Mouse (Mus musculus): ENCODE results near the gene Xxylt1.

Xxylt1 gene

DNA sequence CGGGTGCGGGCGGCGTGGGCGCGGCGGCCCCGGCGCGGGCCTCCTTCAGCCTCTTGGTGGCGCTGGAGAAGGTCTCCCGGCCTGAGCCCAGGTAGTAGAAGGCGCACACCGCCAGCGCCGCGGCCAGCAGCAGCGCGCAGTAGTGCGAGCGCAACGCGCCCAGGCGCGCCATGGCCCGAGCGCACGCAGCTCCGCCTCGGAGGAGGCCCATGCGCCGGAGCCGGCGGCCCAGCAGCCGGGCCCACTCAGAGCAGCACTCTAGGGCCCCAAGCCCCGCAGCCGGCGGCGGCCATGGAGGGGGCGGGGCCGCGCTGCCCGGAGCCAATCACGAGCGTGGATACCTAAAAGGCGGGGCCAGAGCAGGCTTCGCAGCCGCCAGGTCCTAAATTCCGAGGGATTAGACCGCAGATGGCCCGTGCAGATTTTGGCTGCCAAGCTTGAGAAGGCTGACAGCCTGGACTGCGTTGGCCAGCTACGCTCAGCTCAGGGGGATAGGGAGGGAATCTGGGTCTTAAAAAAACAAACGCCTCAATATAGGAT is at the start of gene Xxylt1:
Xxylt1 (minus strand) TSS at position 308 of the 540 bp plus-strand sequence.
- peak; percentile 95 for DNase-seq

DNA sequence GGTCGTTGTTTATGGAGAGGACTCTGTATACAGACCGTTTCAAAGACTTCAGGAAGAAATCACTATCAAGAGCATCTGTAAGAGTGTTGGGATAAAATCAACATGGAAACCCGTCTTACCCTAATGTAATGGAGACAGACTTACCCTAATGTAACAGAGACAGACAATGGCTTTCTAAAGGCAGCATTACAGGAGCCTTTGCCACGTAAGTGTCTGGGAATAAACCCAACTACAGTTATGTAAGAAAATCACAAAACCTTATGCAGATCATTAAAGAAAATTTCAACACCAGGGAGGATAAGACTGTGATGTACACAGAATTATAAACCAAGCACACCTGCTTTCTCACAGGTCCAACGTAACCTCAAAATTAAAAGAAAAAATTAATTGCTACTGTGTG is 46.9 kb upstream of the Xxylt1 start:
- no peak for DNase-seq

DNA sequence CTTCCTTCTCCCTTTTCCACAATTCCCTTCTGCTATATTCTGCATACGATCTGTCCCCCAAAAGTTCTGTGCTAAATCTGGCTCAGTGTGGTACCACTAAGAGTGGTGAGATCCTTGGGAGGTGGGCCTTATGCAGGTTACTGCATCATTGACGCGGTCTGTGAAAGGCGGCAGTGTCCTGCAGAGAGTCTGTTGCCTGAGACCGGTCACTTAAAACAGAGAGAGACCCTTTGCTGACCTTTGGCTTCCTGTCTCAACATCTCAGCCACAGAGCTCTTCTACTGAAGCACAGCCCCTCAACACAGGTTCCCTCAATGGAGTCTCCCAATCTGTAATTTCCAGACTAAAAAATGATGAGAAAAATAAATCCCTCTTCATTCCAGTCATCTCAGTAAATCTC is 43.8 kb upstream of the Xxylt1 start:
- no peak for DNase-seq

DNA sequence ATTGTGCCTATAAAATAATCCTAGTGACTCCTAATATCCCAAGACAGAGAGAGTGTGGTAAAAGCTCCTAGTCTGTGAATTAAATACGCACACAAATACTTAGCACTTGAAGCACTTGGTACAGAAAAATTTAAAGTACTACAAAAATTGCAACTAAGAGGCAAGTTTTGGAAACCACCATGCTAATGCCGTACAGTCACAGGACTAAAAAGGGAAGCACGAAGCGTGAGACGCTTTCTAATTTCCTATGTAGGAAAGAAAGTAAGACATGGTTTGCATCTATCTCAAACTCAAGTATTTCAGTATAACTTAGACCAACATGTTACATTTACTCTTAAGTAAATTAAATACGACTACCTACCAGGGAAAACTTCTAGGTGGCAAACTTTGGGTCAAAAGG is 40.4 kb upstream of the Xxylt1 start:
- no peak for DNase-seq

DNA sequence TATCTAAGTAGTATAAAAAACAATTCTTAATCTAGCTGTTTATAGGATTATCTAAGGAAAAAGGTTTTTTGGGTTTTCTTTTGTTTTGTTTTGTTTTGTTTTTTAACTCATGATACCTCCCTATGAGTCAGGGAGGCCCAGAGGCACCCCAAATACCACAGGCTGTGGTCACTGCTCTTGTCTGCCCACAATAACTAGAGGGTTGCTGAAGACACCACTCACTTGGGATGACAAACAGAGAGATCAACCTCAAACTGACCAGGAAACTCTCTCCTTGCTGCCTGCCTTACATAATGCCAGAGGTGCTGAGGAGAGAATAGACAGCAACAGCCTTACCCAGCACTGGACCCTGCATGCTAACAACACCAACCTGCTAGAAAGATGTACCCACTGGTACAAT is 32.4 kb upstream of the Xxylt1 start:
- no peak for DNase-seq

DNA sequence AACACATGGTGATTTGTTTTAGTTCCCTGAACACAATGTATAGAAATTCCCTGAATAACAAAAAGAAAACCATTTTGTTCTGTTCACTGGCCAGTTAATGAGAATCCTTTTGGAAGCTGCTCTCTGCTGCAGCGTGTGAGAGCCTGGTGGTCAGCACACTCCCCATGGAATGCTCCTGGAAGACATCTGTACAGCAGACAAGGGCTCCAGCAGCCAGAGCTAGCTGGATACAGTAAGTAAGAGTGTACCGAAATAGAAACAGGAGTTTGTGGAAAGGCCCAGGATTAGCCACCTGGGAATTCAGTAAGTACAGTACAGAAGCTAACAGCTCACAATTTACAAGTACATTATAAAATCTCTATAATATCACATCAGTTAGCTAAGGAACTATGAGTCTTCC is 20.1 kb upstream of the Xxylt1 start:
- DNase-seq, result no peak

DNA sequence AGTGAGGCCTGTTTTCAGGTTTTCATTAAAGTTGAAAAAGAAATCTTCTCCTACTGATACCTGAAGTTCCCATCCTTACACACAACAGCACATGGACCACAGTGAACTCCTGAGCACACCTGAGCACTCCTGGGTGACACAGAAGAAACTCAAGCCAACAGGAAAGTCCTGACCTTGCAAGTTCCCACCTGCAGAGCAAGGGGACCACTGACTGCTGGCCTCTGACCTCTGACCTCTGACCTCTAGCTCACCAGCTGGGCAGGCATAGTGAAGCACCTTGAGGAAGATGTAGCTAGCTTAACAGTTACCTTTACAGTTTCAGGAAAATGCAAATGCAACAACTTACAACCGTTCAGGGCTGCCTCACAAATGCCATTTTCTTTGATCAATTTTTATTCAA is 18.7 kb upstream of the Xxylt1 start:
- DNase-seq, result no peak

DNA sequence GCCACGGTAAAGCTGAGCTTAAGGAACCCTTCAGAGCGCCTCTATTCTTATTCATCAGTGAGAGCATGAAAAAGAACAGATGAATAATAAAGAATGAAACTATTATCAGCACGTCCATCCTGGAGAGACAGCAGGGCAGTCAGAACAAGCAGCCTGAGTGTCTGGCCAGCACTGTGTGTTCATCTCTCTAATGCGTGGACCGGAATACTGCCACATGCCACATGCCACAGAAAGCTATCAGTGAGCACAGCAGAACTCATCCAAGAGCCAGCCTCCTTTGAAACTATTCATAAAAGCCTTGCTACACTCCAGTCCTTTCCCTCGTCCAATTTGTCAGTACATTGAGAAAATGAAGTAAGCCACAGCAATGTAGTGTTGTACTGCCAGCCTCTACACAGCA is 12.8 kb upstream of the Xxylt1 start:
- no peak for DNase-seq

DNA sequence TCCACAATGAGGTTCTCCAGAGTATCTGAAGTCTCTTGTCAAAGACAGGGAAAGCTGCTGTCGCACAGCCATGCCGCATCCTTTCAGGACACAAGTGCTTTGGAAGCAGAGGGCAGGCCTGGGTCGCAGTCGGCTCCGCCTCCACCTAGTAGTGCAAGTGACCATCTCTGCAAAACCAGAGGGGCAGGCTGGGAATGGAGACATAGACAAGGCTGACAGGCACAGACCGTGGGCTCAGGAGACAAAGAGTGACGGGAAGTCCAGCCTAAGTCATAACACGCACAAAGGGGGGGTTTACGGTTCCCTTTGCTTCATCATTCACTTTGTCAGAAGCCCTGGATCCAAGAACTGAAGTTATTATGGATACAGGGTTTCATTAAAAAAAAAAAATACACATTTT is 12.0 kb upstream of the Xxylt1 start:
- DNase-seq, result no peak

DNA sequence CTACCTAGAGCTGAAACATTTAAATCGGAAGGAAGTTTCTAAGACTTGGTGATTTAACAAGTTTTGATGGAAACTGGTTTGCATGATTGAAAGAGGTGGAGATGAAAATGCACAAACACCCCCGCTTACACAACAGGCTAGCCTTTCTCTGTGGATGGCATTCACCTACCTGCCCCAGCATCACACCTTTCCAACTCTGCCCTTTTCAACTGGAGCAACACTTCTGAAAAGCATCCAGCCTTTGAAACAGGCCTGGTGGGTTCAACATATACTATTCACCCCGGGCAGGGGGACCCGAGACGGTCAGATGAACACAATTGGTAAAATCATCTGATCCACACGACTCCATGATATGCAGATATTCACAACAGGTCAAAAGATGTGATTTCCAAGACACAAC is 659 bp upstream of the Xxylt1 start:
- DNase-seq, result no peak

DNA sequence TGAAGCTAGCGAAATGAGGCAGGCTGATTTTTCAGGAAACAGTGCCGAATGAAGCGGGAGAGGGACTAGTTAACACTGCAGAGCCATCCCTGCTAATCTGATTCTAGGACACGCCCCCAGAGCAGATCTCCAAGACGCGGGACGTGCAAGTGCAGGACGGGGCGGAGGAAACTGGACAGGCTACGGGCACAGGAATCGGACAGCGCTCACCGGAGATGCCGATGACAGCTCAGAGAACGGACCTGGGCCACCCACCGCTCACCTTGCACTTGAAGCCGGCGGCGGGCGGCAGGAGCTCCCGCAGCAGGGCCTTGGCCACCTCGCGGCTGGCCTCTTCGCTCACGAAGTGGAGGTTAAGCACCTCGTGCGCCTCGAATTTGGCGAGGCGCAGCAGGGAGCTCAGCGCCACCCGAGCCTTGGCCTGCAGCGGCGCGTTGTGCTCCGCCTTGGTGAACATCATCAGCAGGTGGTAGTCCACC is 620 bp downstream of the Xxylt1 start:
- peak; percentile 78 for DNase-seq

DNA sequence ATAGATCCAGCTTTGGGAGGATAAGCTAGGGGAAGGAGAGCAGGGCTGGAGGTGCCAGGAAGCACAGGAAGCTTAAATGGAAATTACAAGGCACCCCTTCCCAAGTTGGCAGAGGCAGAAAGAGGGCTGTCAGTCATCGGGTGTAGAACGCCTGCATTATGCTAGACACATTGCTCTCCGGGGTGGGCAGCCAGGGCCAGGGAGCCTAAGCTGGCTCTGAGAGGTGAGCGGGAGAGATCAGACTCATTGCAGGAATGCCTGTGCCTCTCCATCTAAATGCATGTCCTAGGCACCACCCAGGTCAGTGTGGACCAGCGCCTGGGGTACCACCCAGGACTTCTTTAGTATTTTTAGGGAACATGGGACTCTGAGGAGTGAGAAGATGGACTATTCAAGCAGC is 3.8 kb downstream of the Xxylt1 start:
- no peak for DNase-seq

DNA sequence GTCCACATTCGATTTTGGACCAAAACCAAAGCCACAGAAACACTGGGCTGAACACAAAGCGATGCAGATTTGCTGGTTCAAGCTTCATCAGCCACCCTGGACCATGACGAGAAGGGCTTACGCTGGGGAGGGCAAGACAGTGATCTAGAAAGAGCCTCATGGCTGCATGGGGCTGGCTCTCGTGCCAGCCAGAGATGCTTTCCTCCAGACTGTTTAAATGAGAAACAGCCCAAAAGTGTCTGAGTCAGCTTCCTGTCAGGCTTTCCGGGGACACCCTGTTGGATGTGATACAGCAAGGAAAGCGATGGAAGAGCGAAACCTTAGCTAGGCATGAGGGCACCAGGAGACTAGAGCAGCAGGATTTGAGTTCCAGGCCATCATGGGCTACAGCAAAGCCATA is 4.8 kb downstream of the Xxylt1 start:
- DNase-seq, result no peak

DNA sequence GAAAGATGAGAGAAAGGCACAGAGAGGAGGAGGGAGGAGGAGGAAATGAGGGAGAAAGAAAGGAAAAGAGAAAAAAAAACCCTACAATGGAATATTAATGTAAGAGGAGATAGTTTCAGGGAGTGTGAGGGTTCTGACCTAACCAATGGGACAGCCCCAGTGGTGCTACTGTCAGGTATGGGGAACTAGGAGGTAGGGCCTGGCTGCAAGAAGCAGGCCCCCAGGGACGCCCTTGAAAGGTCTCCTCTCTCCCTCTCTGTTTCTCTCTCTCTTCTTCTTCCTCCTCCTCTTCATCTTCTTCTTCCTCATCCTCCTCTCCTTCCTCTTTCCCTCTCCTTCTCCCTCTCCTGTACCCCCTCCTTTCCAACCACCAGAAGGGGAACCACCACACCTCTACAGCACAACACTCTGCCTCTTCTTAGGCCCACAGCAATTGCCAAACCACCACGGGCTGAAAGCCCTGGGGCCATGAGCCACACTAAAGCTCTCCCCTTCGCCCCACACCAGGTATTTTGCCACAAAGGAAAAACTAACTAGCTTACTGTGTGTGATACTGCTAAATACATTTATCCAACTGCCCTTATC is 6.8 kb downstream of the Xxylt1 start:
- no peak for DNase-seq

DNA sequence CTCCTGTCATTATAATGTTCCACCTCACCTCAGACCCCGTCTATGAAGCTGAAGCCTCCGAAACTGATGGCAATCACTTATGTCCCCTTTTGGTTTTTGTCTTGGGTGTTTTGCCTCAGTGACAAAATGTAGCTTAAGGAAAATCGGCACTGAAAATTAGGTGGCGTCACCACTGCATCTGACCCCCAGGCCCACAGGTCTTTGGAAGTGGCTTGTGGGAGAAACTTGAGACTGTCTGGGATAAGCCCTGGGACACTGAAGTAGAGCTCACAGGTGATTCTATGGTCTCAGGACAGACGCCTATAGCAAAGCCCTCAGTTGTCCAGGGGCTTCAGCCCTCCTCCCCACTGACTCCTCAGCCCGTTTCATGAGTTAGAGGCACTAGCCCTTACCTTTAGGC is 9.5 kb downstream of the Xxylt1 start:
- DNase-seq, result no peak

DNA sequence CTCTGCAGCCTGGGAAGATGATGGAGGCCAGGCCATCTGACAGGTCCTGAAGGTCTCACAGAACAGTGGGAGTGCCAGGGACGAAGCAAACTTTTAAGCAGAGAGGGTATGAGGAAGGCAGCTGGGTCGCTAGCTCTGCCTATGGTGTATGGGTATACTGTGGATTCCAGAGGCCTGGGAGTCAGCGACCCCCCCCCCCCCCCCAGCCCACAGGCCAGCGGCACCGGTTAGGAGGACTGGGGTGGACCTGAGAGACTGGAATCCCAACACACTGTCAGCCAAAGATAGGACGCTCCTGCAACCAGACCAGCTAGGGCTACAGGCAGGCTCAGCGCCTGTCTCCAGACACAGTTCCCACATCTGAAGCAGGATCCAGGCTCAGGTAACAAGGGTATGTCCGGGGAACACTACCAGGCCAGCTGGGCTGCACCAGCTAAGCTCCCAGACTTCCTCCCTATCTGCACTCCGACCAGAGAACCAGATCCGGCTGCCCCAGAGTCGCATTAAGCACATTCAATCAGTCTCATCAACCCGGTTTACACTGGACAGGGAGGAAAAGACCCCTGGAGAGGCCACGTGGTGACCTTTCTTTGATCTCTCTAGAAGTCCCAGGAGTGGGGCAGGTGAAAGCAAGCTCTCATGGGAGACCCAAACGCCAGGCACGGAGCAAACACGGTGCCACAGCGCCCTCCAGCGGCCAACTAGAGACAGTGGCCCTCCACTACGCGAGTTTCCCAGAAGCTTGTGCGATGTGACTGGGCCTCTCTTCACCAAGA is 10.7 kb downstream of the Xxylt1 start:
- DNase-seq, result peak; percentile 91

DNA sequence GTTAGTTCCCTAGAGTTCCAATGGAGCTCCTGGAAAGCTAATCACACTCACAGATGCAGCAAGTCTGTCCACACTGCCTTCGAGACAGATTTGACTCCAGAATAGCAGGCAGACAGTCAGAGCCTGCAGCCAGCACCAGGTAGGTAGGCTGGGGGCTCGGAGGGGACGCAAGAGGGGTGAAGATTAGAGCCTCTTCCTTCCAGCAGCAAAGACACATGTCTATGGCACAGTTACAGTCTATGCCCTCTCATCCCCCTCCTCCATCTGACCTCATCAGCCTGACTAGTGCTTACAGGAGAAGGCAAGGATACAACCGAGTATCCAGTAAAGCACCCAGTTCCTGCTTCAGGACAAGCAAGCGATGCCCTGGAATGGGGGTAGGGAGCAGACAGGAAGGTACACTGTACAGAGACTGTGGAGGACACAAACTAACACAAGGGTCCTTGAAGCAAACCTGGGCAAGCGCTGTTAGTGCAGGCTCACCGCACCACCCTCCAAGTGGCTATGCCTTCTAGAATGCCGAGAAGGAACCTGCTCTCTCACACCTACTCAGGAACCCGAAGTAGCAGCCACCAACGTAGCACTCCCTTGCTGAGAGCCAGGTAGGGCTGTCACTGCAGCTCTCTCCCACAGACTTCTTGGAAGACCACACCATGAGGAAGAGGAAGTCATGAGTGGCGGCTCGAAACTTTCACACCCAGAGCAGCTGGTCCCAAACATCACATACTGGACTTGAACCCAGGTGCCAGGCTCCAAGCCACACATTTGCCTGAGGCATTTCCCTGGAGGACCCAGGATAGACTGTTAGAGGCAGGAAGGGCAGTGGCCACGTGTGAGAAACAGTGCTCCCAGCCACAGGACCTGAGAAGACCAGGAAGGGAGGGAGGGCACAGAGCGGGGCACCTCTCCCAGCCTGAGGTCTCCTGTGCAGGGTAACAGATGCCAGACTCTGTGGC is 11.7 kb downstream of the Xxylt1 start:
- no peak for DNase-seq

DNA sequence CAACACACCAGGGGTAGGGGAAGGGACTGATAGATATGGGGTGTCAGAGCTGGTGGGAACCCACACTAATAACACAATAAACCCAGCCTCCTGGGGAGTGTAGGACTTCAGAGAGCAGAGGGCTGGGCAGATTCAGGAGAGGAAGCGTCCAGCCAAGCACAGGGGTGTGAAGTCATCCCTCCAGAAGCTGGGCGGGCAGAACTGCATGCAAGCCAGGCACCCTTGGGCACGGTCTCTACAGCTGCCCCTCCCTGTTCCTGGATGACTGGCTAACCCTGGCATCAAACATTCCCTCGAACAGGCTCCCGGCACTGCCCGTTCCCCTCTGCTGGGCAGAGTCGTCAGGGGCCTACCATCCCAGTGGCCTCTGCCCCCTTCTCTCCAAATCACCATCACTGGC is 13.0 kb downstream of the Xxylt1 start:
- no peak for DNase-seq

DNA sequence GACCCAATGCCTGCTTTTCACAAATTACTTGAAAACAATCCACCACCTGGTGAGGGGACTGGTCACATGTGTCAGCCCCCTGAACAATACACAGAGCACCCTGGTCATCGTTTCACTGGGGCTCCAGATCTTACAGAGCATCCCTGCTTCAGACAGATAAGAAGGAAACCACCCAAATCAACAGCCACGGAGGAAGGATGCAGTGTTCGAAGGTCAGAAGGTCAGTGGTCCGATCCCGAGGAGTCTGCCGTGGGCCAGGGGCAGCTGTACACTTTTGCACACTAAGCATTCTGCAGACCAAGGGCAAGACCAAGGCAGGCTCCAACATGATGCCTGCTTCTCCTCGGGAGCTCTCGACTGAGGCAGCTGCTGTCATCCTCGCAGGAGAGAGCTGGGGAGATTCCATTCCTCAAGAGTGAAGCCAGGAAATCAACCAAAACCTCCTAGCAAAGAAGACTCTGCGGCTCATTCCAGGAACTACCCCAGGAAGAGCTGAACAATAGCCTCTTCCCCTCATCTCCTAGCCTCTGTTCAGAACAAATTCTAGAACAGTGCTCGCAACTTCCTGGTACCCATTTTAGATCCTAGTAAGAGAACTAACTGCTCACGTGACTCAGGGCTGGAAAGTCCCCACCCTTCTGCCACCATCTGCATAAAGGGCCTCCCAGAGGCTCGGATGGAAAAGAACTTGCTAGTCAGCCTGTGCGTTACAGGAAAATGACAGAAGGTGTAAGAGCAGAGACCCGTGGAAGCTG is 14.7 kb downstream of the Xxylt1 start:
- DNase-seq, result peak; percentile 47

DNA sequence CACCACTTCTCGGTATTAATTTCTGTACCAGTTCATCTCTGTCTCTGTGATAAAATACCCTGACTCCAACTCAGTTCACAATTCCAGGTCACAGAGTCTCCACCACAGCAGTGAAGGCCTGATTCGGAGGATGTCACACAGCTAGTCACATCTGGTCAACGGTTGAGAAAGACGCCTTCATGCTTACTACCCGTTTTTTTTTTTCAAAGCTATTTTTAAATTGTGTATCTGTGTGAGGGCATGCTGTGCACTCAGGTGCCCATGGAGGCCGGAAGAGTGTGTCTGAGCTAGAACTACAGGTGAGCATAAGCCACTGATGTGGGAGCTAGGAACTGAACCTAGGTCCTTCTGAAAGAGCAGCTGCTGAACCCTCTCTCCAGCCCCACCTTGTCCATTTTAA is 16.4 kb downstream of the Xxylt1 start:
- DNase-seq, result no peak

DNA sequence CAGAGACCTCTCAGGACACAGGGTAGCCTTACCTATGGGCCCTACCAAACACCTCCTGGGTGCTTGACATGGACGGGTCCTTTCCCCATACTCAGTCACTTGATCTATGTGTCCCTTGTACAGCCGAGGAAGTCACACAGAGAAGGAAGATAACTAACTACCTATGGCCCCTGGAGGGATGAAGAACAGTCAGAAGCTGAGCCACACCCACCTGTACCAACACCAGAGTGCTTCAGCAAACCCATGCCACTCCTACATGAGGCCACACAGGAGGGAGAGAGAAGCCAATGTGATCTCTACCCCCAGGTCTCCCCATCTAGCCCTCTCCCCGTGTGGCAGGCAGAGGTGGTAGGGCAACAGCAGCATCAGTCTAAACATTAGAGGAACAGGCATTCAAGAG is 18.3 kb downstream of the Xxylt1 start:
- DNase-seq, result no peak

DNA sequence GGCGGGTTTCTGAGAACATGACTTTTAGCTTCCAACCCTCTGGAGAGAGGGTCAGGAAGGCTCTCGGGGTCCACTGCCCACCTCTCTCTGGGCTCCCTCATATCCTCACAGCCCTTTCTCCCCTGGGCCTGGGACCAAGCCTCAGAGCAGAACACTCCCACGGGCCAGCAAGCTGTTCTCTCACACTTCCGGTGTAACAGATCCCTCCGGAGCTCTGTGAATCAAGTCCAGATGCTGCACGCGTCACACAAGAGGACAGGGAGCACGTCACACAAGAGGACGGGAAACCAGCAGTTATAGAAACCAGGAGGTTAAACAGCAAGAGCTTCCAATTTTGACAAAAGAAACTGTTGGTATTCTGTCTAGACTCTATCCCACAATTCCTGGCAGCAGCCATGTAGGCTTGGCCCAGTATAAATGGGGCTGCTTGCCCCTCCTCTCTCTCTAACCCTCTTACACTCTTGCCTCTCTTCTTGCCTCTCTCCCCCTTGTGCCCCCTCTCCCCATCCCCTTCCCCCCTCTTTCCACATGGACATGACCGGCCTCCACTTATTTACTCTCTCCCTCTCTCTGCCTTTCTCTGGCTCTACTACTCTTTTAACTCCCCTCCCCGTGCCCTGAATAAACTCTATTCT is 19.9 kb downstream of the Xxylt1 start:
- DNase-seq, result no peak
